Mouse (Mus musculus) inflammation-experienced regulatory T-cells, adult 6 months (primary cell): ENCODE measurements at regions not wholly inside any gene's neighbourhood (a gene's known extent, or its start where the extent isn't known, plus 50 kb on each side); places are given as distances from the start of the nearest gene placed in this dataset.
"Not testable (repeated sequence)": the region's sequence is repeated elsewhere in the genome, so short reads cannot be mapped to it uniquely, and the experiment has no call there.

ENCODE experiments used
- ATAC-seq: one replicate; pipeline ENCODE4 v1.8.0; 2017

DNA sequence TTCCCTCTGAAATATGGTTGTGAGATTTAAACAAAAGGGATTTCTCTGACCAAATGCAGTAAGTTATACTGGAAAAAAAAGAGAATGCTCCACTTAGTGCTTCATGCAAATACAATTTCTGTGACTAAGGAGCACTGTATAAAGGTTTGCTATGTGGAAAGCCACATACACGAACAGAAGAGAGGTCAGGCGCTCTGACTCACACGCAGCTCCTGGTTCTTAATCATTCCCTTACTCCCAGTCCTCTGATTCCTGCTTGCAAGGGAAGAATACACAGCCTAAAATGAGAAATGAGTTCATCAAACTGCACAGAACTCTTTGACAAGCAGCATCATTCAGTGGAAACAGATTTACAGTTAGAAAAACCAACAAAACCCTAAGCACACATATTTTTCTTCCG lies 406.8 kb downstream of the Gja1 start:
- no peak for ATAC-seq

GRCm38 (mm10) chr10:56788081-56788480 lies 411.0 kb downstream of the Gja1 start:
- no peak for ATAC-seq

GRCm38 (mm10) chr10:56793074-56793473 lies 415.9 kb downstream of the Gja1 start:
- ATAC-seq = no peak

DNA sequence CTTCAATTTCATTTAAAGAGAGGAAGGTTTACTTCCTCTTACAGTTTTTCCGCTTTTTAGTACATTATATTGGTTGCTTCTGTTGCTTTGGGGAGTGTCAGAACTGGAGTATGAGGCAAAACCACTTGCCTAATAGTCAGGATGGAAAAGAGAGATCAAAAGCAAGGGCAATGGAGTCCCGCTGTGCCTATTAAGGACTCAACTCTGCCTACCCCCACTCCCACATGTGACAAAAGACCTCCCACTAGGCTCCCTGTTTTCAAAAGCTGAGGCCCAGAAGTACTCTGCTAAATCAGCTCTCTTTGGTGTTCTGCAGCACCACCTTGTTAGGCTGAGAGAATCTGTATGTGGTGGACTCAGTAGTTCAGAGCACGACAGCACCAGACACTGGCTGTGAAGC lies 418.3 kb downstream of the Gja1 start:
- ATAC-seq = no peak

- no peak for ATAC-seq
Measured at GRCm38 (mm10) chr10:56799307-56799706, 422.2 kb downstream of the Gja1 start.

DNA sequence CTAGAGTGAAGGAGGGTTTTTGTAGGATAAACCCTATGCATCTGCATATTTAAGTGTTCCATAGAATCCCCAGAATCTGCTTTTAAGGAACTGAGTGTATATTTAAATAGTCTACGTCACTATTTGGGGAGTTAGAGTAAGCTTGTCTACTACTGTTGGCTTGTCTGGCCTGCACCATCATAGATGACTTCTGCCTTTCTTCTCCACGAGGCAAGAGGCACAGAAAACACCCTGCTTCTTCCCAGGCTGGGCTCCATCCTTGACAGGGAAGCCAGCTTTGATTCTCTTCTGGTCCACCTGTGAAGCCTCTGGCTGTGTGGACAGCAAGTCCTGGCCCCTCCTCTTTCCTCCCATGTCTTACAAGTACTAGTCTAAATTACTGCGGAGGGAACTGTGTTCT lies 422.6 kb downstream of the Gja1 start:
- ATAC-seq = no peak

DNA sequence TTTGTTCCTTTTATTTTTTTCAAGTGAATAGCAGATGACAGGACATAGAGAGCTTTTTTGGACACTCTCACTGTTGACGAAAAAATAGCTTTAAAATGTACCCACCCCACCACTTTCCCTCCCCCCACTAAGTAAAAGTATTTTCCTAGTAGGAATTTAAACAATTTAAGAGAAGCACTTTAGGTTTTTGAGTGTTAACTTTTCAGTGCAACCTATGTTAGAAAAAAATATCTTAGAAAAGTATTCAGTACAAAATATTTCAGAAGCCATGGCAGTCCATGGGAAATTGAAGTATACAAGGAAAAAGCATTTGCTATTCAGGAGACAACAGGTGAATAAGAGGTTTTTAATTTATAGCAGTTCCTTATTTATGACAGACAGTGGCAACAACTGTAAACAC lies 431.9 kb downstream of the Gja1 start:
- ATAC-seq = no peak

- ATAC-seq = no peak
Measured at GRCm38 (mm10) chr10:56822158-56822557, 445.0 kb downstream of the Gja1 start.

DNA sequence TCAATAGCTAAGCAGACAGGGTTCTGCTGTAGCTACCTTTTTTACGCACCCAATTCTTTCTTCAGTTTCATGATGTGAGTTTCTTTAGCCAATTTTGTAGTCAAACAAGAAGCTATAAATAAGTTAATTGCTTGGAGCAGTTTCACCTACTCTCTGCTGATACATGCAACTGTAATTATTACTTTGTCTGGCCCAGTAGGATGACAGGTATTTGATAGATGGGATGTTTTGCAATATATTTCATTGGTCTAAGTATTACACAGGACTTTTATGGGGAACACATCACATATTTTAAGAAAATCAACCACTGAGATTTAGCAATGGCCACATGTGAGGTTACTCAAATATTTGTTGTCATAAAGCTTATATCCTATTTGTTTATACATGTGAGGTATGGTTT lies 454.2 kb downstream of the Gja1 start:
- no peak for ATAC-seq

DNA sequence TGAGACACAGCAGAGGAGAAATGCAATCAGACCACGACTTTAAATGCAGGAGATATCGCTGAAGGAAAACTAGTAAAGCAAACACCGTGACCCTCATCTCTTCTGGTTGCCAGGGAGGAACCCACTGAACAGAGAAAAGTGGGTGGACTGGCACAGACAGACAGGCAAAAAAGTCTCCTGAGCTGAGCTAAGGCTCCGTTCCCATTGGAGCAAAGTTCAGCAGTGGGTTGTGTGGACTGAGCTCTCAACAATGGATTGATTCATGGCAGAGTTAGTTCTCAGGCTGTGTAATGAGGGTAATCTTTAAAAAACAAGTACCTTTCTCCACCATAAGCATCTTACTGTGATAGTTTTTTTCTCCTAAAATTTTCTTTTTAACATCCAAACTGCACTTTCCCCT lies 454.8 kb downstream of the Gja1 start:
- ATAC-seq = no peak

GRCm38 (mm10) chr10:56836130-56836529 lies 459.0 kb downstream of the Gja1 start:
- ATAC-seq = no peak

DNA sequence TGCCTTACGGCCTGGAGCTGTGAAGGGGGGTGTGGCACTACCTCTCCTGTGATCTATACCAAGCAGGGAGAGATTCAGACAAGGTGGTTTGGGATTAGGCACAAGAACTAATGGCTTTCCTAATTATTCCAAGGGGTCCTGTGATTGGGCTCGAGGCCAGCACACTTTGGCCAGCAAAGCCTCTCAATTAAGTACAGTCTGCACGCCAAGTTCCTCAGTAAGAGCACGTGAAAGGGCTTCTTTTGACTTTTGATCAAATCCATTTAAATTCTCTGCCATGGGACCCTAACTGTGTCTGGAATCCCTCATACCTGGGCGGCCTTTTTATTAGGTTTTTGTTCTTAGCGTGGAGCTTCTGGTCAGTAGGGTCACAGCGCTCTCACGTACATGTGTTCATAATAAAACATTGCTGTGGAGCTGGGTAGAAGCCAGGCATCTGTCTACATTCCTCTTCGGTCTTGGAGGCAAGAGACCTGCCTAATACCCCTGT lies 461.9 kb downstream of the Gja1 start:
- ATAC-seq = no peak

- ATAC-seq = no peak
Measured at GRCm38 (mm10) chr10:56839545-56839944, 462.4 kb downstream of the Gja1 start.

GRCm38 (mm10) chr10:56840732-56841131 lies 463.6 kb downstream of the Gja1 start:
- ATAC-seq = no peak

DNA sequence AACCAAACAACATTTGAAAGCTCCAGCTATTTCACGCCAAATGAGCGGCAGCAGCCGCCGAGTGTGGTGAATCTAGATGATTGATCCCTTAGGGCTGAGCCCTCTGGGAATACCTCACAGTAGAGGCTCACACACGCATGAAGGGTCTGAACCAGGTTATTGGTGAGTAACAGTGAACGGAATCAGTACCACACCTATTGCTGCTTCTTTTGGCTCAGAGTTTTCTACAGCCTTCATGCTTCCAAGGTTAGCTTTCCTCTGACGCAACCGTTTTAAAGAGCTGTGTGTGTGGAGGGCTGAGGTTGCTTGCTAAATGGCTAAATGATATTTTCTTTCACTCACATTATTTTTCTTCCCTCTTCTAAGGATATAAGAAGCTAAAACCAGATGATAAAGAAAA lies 464.4 kb downstream of the Gja1 start:
- no peak for ATAC-seq

GRCm38 (mm10) chr10:56841973-56842372 lies 464.8 kb downstream of the Gja1 start:
- no peak for ATAC-seq

DNA sequence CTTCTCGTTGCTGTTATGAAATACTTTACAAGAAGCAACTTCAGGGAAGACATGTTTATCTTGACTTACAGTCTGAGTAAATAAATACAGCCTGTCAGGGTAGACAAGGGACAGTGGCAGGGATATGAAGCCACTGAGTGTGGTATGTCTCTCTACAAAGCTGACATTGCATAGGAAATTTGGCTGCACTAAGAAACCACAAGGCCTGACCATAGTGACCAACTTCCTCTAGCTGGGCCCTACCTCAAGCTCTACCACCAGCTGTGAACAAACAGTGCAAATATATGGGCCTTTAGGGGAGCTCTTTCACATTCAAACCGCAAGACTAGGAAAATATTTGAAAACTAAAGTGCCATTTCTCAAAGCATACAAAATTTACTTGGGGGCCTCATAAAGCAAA lies 475.4 kb downstream of the Gja1 start:
- no peak for ATAC-seq

DNA sequence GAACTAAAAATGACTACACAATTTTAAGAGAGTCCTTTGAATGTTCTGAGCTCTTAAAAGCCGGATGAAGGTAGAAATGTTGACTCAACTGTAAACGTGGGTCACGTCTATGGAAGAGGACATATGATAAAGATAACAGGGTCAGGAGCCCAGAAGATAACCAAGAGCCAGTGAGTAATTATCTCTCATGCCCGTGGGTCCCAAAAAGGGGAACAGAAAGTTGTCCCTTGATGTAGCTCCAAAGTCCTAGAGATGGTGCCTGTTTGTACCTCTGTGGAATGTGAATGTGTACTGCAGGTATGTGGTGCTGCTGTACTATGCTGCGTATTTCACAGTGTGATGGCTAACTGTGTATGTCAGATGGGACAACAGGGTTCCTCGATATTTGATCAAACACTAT lies 479.1 kb downstream of the Gja1 start:
- ATAC-seq = no peak

DNA sequence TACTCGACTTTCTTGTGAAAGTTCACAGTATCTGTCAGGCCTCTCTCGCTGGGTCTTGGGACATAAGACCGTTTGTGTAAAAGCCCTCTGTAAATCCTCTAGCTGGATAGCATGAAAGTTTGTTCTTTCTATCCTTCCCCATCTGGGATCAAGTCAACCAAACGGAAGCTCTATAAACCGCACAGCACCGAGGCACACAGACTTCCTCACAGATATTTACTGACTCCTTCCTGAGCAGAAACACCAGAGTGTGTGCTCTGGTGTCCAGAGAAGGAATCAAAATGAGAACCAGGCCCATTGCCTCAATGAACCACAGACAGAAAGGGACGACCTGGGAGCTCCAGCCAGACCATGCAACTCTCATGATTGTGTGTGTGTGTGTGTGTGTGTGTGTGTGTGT lies 502.6 kb downstream of the Gja1 start:
- no peak for ATAC-seq

GRCm38 (mm10) chr10:56880154-56880591 lies 503.0 kb downstream of the Gja1 start:
- ATAC-seq = no peak

DNA sequence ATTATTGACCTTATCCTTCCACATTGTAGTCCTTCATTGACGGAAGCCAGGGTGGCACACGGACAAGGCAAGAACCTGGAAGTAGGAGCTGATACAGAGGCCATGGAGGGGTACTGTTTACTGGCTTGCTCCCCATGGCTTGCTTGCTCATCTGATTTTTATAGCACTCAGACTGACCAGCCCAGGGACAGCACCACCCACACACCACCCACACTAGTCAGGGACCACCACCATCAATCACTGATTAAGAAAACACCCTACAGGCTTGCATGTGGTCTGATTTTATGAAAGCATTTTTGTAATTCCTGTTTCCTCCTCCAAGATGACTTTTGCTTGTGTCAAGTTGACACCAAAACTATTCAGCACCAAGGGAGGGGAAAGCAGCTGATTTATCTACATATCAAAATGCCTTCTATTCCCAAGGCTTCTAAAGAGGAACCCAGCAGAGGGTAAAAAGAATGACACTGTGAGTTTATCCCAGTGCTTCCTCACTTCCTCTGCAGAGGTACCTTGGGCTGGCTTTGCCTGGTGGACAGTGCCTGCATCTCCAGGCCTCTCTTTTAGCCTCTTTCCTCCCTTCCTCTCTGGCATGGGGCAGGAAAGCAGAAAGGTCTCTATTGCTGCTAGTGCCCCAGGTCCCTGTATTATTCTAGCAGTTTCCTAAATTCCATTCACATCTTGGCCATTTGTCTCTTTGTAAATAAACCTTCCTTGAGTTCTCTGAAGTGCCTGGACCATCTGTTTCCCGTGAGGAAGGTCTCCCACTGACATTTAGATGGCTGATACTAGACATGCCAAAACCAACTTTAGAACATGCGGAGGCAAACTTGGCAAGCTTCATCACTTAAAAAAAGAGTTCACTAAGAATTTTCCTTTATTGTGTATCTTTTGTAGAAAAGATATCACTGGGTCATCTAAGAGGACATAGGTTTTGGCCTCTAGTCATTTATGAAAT lies 507.6 kb downstream of the Gja1 start:
- no peak for ATAC-seq

DNA sequence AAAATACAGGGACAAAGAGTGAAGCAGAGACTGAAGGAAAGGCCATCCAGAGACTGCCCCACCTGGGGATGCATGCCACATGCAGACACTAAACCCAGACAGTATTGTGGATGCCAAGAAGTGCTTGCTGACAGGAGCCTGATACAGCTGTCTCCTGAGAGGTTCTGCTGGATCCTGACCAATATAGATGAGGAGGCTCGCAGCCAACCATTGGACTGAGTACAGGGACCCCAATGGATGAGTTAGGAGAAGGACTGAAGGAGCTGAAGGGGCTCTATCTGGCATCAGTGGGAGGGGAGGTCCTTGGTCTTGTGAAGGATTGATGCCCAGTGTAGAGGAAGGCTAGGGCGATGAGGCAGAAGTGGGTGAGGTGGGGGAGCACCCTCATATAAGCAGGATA lies 514.4 kb downstream of the Gja1 start:
- ATAC-seq = not testable (repeated sequence)

DNA sequence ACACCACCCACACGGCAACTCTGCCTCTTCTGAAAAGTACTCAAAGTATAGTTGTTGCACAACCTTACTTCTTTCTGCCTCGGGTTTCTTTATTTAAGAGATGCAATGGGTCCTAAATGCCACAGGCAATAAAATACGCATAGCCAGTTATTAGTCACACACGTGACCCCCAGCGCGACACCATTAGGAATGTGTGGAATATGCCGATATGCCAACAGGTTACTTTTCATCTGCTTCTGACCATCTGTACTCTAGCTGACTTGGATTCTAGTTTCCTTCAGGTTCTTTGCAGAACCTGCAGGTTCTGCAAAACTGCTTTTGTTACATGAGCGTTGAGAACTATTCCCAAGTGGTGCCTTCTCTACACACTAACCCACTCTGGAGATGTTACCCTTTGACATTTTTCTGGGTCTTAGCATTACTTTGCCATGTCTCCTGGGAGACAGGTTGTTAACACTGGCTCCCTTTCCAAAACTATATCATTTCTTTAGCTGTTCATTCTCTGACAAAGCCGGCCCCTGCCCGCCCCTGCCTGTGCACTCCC lies 515.6 kb downstream of the Gja1 start:
- no peak for ATAC-seq

DNA sequence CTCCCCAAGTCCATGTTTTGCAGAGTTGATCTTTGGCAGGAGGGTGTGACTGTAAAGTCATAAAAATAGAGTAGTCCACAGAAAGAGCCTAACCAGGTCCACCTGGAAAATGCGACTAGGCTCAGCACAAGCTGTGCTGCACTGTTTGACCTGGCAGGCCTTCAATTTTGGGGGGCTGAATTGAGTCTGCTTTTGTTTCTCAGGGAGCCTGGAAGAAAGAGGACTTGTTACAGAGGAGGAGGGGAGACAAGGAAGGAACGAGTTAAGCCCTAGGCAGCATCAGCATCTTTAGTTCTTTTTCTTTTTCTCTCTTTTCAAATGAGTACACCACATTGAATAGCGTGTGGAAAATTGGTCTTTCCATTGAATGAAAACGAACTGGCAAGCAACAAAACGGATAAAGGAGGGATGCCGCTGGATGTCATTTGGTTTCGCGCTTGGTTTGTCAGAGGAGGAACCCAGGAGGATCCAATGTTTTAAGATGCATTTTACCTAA lies 516.1 kb downstream of the Gja1 start:
- ATAC-seq = no peak
